Mouse (Mus musculus) limb, embryonic 13.5 days (tissue): ENCODE results near the gene Flrt1. TPM values are rescaled to one million over a fixed set of nuclear protein-coding genes. Genes with fewer than 3 reads are reported as not detected.

Source experiments
- ATAC-seq: fragments of 200-750 bp; cut with Nextera tagmentation; 2 replicates; pipeline ENCODE4 v1.8.0; 2017; ENCODE audit warnings: low read depth, moderate number of reproducible peaks, moderate TSS enrichment; ENCODE audit not compliant: low FRiP score
- H3K27ac ChIP-seq: fragments of 300-500 bp; sonication (generic); 2 replicates; pipeline ENCODE4 v1.5.1; 2015; ENCODE audit warnings: inconsistent platforms, mild to moderate bottlenecking, moderate library complexity
- H3K27me3 ChIP-seq: fragments of 300-500 bp; sonication (generic); 2 replicates; pipeline ENCODE4 v1.6.1; 2015; ENCODE audit warnings: mild to moderate bottlenecking, inconsistent platforms
- H3K36me3 ChIP-seq: fragments of 300-500 bp; sonication (generic); 2 replicates; pipeline ENCODE4 v1.6.1; 2015; ENCODE audit warnings: inconsistent platforms, mild to moderate bottlenecking, moderate library complexity
- H3K4me1 ChIP-seq: fragments of 300-500 bp; sonication (generic); 2 replicates; pipeline ENCODE4 v1.6.1; 2015; ENCODE audit warnings: inconsistent platforms
- H3K4me2 ChIP-seq: fragments of 300-500 bp; sonication (generic); replicated peaks from 2 replicates; pipeline ENCODE4 v1.6.1; 2015; ENCODE audit warnings: inconsistent platforms, mild to moderate bottlenecking, moderate library complexity
- H3K4me3 ChIP-seq: fragments of 300-500 bp; sonication (generic); 2 replicates; pipeline ENCODE4 v1.5.1; 2015; ENCODE audit warnings: moderate library complexity, mild to moderate bottlenecking, inconsistent platforms
- H3K9ac ChIP-seq: fragments of 300-500 bp; sonication (generic); 2 replicates; pipeline ENCODE4 v1.6.1; 2015; ENCODE audit warnings: mild to moderate bottlenecking, inconsistent platforms
- H3K9me3 ChIP-seq: fragments of 300-500 bp; sonication (generic); 2 replicates; pipeline ENCODE4 v1.6.1; 2016; ENCODE audit warnings: inconsistent platforms
- WGBS: fragments of 180-500 bp; shearing (Covaris S2); methylation state at CpG from one replicate; pipeline ENCODE4 v1.1.7; 2015; 5-methylcytosine and 5-hydroxymethylcytosine counted together
- polyA plus RNA-seq: library from polyadenylated mRNA; unstranded; fragments of >200 nt; fragmentation: Nextera tagmentation; extraction: Ambion mirVana; gene quantifications from 2 replicates; pipeline ENCODE4 v1.2.1, GENCODE M21; 2015

The Flrt1 gene
- polyA plus RNA-seq, 1 experiment from 2014 or later, result 8.1 TPM

DNA sequence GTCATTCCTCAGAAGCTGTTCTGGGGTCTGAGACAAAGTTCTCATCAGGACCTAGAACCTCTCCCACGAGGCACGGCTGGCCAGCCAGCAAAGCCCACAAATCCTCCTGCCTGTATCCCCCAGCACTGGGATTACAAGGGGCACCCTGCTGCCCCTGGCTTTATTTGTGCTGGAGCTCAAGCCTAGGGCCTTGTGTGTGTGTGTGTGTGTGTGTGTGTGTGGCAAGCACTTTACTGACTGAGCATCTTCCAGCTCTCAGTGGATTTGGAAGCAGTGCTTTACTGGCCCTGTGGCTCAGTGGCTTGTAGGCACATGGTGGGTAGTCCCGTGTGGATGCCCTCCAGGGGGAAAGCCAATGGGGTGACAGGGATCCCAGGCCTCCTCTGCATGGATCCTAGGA lies 7.1 kb upstream of the Flrt1 start:
- H3K27me3 ChIP-seq, result peaks cover 44% of the 10 kb centered on the region
- no peaks in the 10 kb centered on the region for H3K9me3 ChIP-seq
- no peak for ATAC-seq
- 26% methylated on average over 3 of the region's 3 CpGs for WGBS
- peak overlapping the region; percentile 81 for H3K27ac ChIP-seq
- peaks cover 90% of the 10 kb centered on the region for H3K4me1 ChIP-seq
- no peak overlapping the region for H3K4me3 ChIP-seq
- H3K9ac ChIP-seq, result no peak overlapping the region
- H3K36me3 ChIP-seq, result no peaks in the 10 kb centered on the region
- H3K4me2 ChIP-seq, result no peak overlapping the region

DNA sequence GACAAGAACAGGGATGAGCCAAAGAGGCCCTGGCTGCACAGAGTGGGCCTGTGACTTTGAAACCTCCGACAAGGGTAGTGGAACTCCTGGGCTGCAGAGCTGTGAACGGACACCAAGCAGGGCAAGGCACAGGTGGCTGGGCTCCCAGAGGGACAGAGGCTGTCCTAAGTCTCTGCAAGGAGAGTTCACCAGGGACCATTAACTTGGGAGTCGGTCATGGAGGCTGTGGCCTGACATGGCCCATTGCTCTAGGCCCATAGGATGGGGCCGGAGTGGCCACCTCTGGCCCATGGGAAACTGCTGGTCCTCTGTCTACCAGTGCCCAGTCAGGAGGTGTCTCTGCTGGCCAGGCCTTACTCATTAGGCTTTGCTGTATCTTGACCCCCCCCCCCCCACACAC lies 6.2 kb upstream of the Flrt1 start:
- H3K36me3 ChIP-seq, result no peaks in the 10 kb centered on the region
- peaks cover 83% of the 10 kb centered on the region for H3K4me1 ChIP-seq
- peaks cover 51% of the 10 kb centered on the region for H3K27me3 ChIP-seq
- no peaks in the 10 kb centered on the region for H3K9me3 ChIP-seq
- no peak overlapping the region for H3K4me2 ChIP-seq
- WGBS, result 84% methylated on average over 4 of the region's 4 CpGs
- no peak overlapping the region for H3K4me3 ChIP-seq
- no peak overlapping the region for H3K9ac ChIP-seq
- H3K27ac ChIP-seq, result no peak overlapping the region
- ATAC-seq, result no peak

DNA sequence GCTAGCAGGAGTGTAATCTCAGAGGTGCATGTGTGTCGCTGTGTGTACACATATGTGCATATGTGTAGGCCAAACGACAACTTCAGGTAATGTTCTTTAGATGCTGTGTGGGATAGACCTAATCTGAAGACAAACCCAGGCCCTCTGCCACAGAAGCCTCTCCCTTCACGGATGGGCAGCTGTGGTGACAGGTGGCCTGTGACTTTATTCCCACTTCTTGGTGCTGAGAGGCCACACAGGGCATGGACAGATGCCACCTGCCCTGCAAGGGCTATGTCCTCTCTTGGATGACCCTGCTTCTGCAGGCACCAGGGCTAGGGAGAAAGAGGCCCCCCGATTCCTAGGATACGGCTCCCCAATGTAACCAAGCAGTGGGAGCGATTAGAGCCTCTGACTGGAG lies 5.8 kb upstream of the Flrt1 start:
- Histone ChIP-seq H3K9ac (no peak overlapping the region), H3K4me1 (peaks cover 80% of the 10 kb centered on the region), H3K4me2 (no peak overlapping the region), H3K27me3 (peaks cover 54% of the 10 kb centered on the region), H3K4me3 (no peak overlapping the region), H3K27ac (no peak overlapping the region), H3K9me3 (no peaks in the 10 kb centered on the region), H3K36me3 (no peaks in the 10 kb centered on the region)
- WGBS, result 88% methylated on average over 6 of the region's 6 CpGs
- no peak for ATAC-seq

DNA sequence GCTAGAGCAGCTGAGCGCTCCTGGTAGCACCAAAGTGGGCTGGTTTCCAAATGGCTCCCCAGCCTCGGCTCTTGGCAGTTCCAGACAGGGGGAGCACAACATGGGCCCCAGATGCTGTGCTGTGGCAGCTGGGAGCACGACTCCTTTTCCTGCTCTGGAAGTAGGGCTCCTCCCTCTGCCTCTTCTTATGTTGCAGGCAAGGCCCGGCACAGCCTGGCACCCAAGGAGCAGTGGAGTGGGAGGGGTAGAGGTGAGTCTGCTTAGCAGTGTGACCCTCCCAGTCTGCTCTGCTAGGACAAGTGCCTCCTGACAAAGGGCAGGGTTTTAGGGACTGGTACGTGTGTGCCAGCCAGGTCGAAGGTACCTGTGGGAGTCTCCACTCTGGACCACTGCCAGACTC lies 5.3 kb upstream of the Flrt1 start:
- Histone ChIP-seq H3K9ac (no peak overlapping the region), H3K36me3 (no peaks in the 10 kb centered on the region), H3K4me3 (no peak overlapping the region), H3K4me2 (peak overlapping the region; percentile 9; the same call in 1 of the 2 replicates), H3K27me3 (peaks cover 54% of the 10 kb centered on the region), H3K27ac (no peak overlapping the region), H3K4me1 (peaks cover 80% of the 10 kb centered on the region), H3K9me3 (no peaks in the 10 kb centered on the region)
- no peak for ATAC-seq
- WGBS, result 38% methylated on average over 6 of the region's 6 CpGs

DNA sequence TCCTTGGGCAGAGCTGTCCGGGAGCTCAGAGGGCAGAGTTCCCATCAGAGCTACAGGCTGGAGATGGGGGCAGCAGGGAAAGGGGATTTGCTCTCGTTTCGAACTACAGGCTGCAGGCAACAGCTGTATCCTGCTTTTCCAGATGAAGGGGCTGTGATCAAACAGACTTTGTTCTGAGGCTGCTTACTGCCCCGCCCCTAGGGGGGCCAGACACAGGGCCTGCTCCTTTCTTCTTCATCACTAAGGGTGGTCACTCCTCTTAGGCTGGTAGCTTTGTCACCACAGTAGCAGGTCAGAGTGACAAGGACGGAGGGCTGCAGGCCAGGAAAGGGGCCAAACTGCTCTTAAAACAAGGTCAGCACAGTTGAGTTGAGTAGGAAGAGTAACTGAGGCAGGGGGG lies 4.6 kb upstream of the Flrt1 start:
- no peak overlapping the region; the same call in 1 of the 2 replicates for H3K9ac ChIP-seq
- peaks cover 83% of the 10 kb centered on the region for H3K4me1 ChIP-seq
- no peak for ATAC-seq
- H3K36me3 ChIP-seq, result no peaks in the 10 kb centered on the region
- WGBS, result 16% methylated on average over 5 of the region's 5 CpGs
- peak overlapping the region; percentile 22; the same call in 1 of the 2 replicates for H3K27ac ChIP-seq
- peaks cover 50% of the 10 kb centered on the region for H3K27me3 ChIP-seq
- H3K4me3 ChIP-seq, result no peak overlapping the region
- no peak overlapping the region for H3K4me2 ChIP-seq
- no peaks in the 10 kb centered on the region for H3K9me3 ChIP-seq

DNA sequence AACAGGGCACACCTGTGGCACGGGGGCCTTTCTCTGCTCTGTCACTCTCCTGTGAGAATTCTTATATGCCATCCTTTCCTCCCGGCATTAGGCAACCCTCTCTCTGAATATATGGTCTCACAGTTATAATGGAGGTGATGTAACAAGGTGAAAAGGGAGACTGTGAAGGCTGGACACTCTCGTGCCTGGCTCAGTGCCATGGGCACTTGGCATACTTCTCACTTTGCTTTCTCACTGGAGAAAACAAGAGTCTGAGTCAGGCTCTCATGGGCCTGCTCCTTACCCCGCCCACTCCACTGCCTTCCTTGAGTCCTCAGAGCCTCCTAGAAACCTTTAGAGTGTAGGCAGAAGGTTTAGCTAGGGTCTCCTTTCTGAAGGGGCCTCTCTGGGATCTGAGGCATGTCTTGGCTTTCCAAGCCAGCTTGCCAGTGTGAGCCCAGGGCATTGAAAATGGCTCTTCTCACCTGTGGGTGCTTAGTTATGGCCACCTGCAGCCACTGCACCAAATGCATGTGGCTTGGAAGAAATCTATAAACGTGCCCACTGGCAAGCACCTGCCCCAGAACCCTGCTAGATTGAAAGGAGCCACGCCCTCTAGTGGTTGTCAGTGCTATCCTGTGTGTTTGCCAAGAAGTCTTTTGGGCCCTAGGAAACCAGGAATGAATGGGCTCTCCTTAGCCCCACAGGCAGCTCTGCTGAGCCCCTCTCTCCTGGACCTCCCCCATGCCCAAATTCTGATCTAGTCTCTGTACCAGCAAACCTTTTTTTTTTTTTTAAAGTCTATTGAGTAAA lies 2.8 kb upstream of the Flrt1 start:
- H3K9me3 ChIP-seq, result no peaks in the 10 kb centered on the region
- H3K9ac ChIP-seq, result no peak overlapping the region
- H3K27me3 ChIP-seq, result peaks cover 50% of the 10 kb centered on the region
- H3K4me1 ChIP-seq, result peaks cover 83% of the 10 kb centered on the region
- no peaks in the 10 kb centered on the region for H3K36me3 ChIP-seq
- ATAC-seq, result no peak
- 62% methylated on average over 6 of the region's 6 CpGs for WGBS
- no peak overlapping the region for H3K4me2 ChIP-seq
- no peak overlapping the region for H3K27ac ChIP-seq
- H3K4me3 ChIP-seq, result no peak overlapping the region

DNA sequence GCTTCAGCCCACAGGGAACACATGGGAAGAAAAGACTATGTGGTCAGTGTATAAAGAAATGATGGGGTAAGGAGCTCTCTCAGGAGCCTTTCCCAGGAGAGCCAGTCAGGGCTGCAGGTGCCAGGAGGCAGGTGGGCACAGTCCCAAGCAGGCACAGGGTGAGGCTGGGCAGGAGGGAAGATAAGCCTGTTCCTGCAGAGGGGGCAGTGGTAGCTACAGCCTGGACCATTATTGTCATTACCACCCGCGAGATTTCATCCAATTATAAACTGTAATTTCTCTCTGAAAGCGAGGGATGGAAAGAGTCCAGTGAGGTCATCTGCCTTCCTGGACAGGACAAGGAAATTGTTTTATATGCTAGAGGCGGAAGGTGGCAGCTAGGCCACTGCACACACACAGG lies 1.6 kb upstream of the Flrt1 start:
- no peak overlapping the region for H3K4me3 ChIP-seq
- peaks cover 52% of the 10 kb centered on the region for H3K27me3 ChIP-seq
- no peaks in the 10 kb centered on the region for H3K9me3 ChIP-seq
- no peak for ATAC-seq
- no peak overlapping the region for H3K27ac ChIP-seq
- H3K4me1 ChIP-seq, result peaks cover 81% of the 10 kb centered on the region
- no peak overlapping the region for H3K9ac ChIP-seq
- WGBS, result 87% methylated on average over 4 of the region's 4 CpGs
- H3K36me3 ChIP-seq, result no peaks in the 10 kb centered on the region
- no peak overlapping the region for H3K4me2 ChIP-seq

DNA sequence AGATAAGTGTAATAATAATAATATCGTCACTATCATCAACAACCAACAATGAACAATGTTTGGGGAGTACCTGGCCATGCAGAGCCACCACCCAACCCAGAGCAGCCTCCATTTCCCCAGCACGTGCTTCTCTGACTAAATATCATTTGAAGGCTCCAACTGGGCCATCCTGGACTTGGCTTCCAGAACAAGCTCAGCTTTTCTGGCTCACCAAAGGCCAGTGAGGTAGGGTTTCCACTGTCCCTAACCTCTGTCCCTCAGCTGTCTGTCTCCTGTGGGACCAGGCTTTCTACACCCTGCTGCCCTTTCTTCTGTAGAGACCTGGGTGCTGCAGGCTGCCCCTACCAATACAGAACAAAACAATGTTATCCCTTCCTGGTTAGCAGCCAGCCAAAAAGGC lies 1.0 kb upstream of the Flrt1 start:
- H3K36me3 ChIP-seq, result no peaks in the 10 kb centered on the region
- ATAC-seq, result no peak
- 87% methylated on average over 2 of the region's 2 CpGs for WGBS
- H3K4me3 ChIP-seq, result no peak overlapping the region
- H3K9me3 ChIP-seq, result no peaks in the 10 kb centered on the region
- H3K27me3 ChIP-seq, result peaks cover 50% of the 10 kb centered on the region
- H3K9ac ChIP-seq, result no peak overlapping the region
- no peak overlapping the region for H3K4me2 ChIP-seq
- peaks cover 75% of the 10 kb centered on the region for H3K4me1 ChIP-seq
- no peak overlapping the region for H3K27ac ChIP-seq

DNA sequence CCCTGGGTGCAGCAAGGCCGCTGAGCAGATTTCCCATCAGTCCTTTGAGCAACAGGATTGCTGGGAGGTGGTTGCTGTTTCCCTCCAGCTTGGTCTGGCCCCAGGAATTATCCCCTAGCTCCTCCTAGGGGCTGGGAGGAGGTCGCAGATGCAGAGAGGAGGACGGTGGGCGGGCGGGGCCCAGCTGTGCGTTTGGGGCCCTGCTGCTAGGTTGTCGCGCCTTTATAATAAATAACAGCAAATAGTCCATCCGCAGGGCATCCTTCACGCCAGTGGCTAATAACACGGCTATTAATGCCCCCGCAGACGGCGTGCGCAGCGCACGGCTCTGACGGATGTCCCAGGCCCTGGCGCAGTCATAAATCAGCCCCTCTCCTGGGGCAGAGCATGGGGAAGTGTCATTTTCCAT lies 1.5 kb downstream of the Flrt1 start:
- Histone ChIP-seq H3K4me1 (peaks cover 49% of the 10 kb centered on the region), H3K9me3 (no peaks in the 10 kb centered on the region), H3K27me3 (peaks cover 48% of the 10 kb centered on the region), H3K36me3 (no peaks in the 10 kb centered on the region), H3K27ac (peak overlapping the region; percentile 65; the same call in 1 of the 2 replicates), H3K9ac (peak overlapping the region; percentile 54), H3K4me2 (peak overlapping the region; percentile 56), H3K4me3 (peak overlapping the region; percentile 16)
- WGBS, result 4% methylated on average over 19 of the region's 19 CpGs
- peak; percentile 76; the same call in 1 of the 2 replicates for ATAC-seq

DNA sequence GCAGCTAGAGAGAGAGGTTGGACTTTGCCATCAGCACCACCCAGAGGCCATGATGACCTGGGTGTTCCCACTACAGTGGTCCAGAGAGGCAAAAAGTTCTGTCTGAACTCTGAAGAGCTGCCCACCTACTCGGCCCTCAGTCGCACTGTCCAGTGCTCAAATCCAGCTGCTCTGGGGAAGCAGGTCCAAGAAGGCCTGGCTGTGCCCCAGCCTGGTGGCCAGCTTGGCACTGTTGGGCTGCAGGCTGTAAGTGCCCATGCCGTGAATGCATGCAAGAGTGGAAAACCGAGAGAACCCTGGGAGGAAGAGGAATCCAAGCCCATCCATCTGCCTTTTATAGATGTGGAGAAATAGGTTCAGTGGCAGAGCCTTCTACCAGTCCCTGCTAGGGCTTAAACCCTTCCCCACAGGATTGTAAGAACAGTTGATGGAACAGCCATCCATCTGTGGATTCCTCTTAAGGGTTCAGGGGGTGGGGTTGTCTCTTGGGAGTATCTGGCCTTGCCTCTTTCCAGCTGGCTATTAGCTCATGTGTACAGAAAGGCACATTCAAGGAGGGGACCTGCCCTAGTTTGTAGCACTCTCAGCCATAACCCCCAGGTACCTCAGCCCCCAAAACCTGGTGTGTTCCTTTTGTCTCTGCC lies 2.1 kb downstream of the Flrt1 start:
- 56% methylated on average over 4 of the region's 4 CpGs for WGBS
- peak overlapping the region; percentile 16 for H3K4me3 ChIP-seq
- ATAC-seq, result peak; percentile 38; the same call in 1 of the 2 replicates

DNA sequence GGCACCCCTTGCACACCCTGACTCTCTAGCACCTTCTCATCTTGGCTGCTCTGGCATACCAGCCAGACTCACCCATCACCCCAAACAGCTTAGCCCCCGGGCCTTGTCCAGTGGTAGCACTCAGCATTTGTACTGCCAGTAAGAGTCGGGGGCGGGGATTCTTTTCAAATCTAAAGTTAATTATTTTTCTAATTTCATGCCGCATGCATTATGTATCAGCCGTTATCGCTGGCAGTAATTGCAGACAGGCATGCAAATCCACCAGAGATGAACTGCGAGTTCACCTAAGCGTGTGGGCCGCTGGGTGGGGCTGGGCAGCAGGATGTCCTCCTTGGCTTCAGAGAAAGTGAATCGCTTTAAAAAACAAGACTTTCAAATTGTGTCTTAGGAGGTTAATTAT lies 3.5 kb downstream of the Flrt1 start:
- WGBS, result 89% methylated on average over 10 of the region's 10 CpGs
- peaks cover 39% of the 10 kb centered on the region for H3K4me1 ChIP-seq
- H3K27me3 ChIP-seq, result peaks cover 57% of the 10 kb centered on the region

More for the DNA sequence above, 2.1 kb downstream of the Flrt1 start:
- Histone ChIP-seq H3K9me3 (no peaks in the 10 kb centered on the region), H3K27ac (peak overlapping the region; percentile 65; the same call in 1 of the 2 replicates), H3K27me3 (peaks cover 48% of the 10 kb centered on the region), H3K36me3 (no peaks in the 10 kb centered on the region), H3K9ac (peak overlapping the region; percentile 54), H3K4me2 (peak overlapping the region; percentile 56), H3K4me1 (peaks cover 45% of the 10 kb centered on the region)

DNA sequence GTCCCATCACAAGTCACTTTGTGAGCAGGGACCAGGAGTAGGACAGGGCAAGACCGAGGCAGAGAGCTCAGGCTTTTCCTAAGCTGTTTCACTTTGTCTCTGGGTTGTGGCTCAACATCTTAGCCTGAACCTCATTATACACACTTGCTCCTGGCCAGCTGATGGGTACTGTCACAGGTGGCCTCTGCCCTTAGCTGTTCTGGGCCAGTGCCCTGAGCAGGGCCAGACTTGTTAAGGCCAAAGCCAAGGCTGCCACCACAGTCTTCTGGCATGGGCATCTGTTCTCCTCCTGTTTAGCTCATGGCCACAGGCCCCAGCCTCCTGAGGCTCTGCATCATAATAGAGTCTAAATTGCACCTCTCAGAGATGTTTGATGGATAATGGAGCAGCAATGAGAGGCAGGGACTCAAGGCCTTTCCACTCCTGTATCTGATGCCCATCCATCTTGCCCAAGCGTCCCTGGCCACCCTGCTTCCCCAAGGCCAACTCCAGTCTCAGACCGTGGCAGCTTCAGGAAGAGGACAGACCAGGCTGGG lies 5.8 kb downstream of the Flrt1 start:
- H3K4me1 ChIP-seq, result peaks cover 23% of the 10 kb centered on the region
- peaks cover 66% of the 10 kb centered on the region for H3K27me3 ChIP-seq
- 56% methylated on average over 3 of the region's 3 CpGs for WGBS
- no peaks in the 10 kb centered on the region for H3K9me3 ChIP-seq
- H3K4me2 ChIP-seq, result no peak overlapping the region
- peaks cover 7% of the 10 kb centered on the region; the same call in 1 of the 2 replicates for H3K36me3 ChIP-seq
- H3K4me3 ChIP-seq, result no peak overlapping the region
- ATAC-seq, result no peak
- H3K27ac ChIP-seq, result no peak overlapping the region
- no peak overlapping the region for H3K9ac ChIP-seq

More for the DNA sequence above, 3.5 kb downstream of the Flrt1 start:
- Histone ChIP-seq H3K9ac (no peak overlapping the region), H3K27ac (no peak overlapping the region), H3K4me3 (no peak overlapping the region), H3K36me3 (no peaks in the 10 kb centered on the region), H3K9me3 (no peaks in the 10 kb centered on the region), H3K4me2 (no peak overlapping the region)
- no peak for ATAC-seq
